Mouse (Mus musculus) midbrain, postnatal 0 days (tissue): ENCODE measurements around the gene Zdhhc17. TPM values are rescaled to one million over a fixed set of nuclear protein-coding genes. Genes with fewer than 3 reads are reported as not detected.

Source experiments
- ATAC-seq: fragments of 200-750 bp; cut with Nextera tagmentation; 2 replicates; pipeline ENCODE4 v1.8.0; 2017; ENCODE audit warnings: moderate number of reproducible peaks, mild to moderate bottlenecking, moderate TSS enrichment, moderate library complexity; ENCODE audit not compliant: low FRiP score
- DNase-seq: peaks from one replicate; pipeline ENCODE4 v3.0.0-alpha.2; 2015; ENCODE audit warnings: low spot score
- H3K27ac ChIP-seq: fragments of 300-500 bp; sonication (generic); 2 replicates; pipeline ENCODE4 v1.5.1; 2014; ENCODE audit warnings: low read depth, mild to moderate bottlenecking, low read length, mixed read lengths
- H3K27me3 ChIP-seq: fragments of 300-500 bp; sonication (generic); 2 replicates; pipeline ENCODE4 v1.6.1; 2014; ENCODE audit warnings: low read length, control low read depth, mixed read lengths; ENCODE audit not compliant: insufficient read depth
- H3K36me3 ChIP-seq: fragments of 300-500 bp; sonication (generic); 2 replicates; pipeline ENCODE4 v1.6.1; 2014; ENCODE audit warnings: low read length, control low read depth, mixed read lengths; ENCODE audit not compliant: insufficient read depth
- H3K4me1 ChIP-seq: fragments of 300-500 bp; sonication (generic); 2 replicates; pipeline ENCODE4 v1.6.1; 2014; ENCODE audit warnings: mild to moderate bottlenecking, control low read depth, antibody characterized with exemption, low read length, mixed read lengths; ENCODE audit not compliant: insufficient read depth
- H3K4me2 ChIP-seq: fragments of 300-500 bp; sonication (generic); 2 replicates; pipeline ENCODE4 v1.6.1; 2014; ENCODE audit warnings: low read depth, mild to moderate bottlenecking, low read length, mixed read lengths; ENCODE audit not compliant: poor library complexity, severe bottlenecking
- H3K4me3 ChIP-seq: fragments of 300-500 bp; sonication (generic); 2 replicates; pipeline ENCODE4 v1.5.1; 2014; ENCODE audit warnings: low read depth, mild to moderate bottlenecking, low read length, moderate library complexity
- H3K9ac ChIP-seq: fragments of 300-500 bp; sonication (generic); replicated peaks from 2 replicates; pipeline ENCODE4 v1.6.1; 2014; ENCODE audit warnings: mild to moderate bottlenecking, low read length, moderate library complexity, mixed read lengths; ENCODE audit not compliant: poor library complexity, severe bottlenecking
- H3K9me3 ChIP-seq: fragments of 300-500 bp; sonication (generic); 2 replicates; pipeline ENCODE4 v1.6.1; 2016; ENCODE audit warnings: low read length, control low read depth
- CTCF ChIP-seq: IDR thresholded peaks from 2 replicates; pipeline ENCODE4 v1.5.1; 2016; ENCODE audit warnings: antibody characterized with exemption, mild to moderate bottlenecking
- WGBS: fragments of 180-500 bp; shearing (Covaris S2); extraction: QIAGEN DNeasy Blood & Tissue Kit; methylation state at CpG from one replicate; pipeline ENCODE4 v1.1.7; 2014; 5-methylcytosine and 5-hydroxymethylcytosine counted together
- polyA plus RNA-seq: library from polyadenylated mRNA; unstranded; fragments of >200 nt; fragmentation: Nextera tagmentation; extraction: Ambion mirVana; gene quantifications from 2 replicates; pipeline ENCODE4 v1.2.1, GENCODE M21; 2015
- total RNA-seq: library from RNA; depleted of rRNA; stranded (reverse); fragments of >200 nt; gene quantifications from 2 replicates; pipeline ENCODE4 v1.2.3, GENCODE M21; 2014

The Zdhhc17 gene
- total and polyA plus RNA-seq, 2 experiments from 2014 or later = 44.8 to 60.9 TPM

- H3K4me3 ChIP-seq = no peak overlapping the region
- no peaks in the 10 kb centered on the region for H3K4me1 ChIP-seq
- no peak overlapping the region for H3K9ac ChIP-seq
- peaks cover 23% of the 10 kb centered on the region for H3K36me3 ChIP-seq
- no peaks in the 10 kb centered on the region for H3K9me3 ChIP-seq
- no peak overlapping the region for H3K4me2 ChIP-seq
- H3K27me3 ChIP-seq = no peaks in the 10 kb centered on the region
- no peak for DNase-seq
- ATAC-seq = no peak
- no peak for TF ChIP-seq CTCF
- 92% methylated on average over 8 of the region's 8 CpGs for WGBS
- no peak overlapping the region for H3K27ac ChIP-seq
Observed at GRCm38 (mm10) chr10:110959781-110960180, 50.2 kb downstream of the Zdhhc17 start.

- Histone ChIP-seq H3K9ac (no peak overlapping the region), H3K27me3 (no peaks in the 10 kb centered on the region), H3K36me3 (peaks cover 25% of the 10 kb centered on the region), H3K27ac (no peak overlapping the region), H3K4me1 (no peaks in the 10 kb centered on the region), H3K9me3 (no peaks in the 10 kb centered on the region), H3K4me2 (no peak overlapping the region), H3K4me3 (no peak overlapping the region)
- ATAC-seq (no peak), DNase-seq (no peak)
- no peak for TF ChIP-seq CTCF
- WGBS = 94% methylated on average over 6 of the region's 6 CpGs
Observed at GRCm38 (mm10) chr10:110958879-110959278, 51.1 kb downstream of the Zdhhc17 start.

GRCm38 (mm10) chr10:110952937-110953451 lies 56.9 kb downstream of the Zdhhc17 start:
- Histone ChIP-seq H3K27me3 (no peaks in the 10 kb centered on the region), H3K9me3 (no peaks in the 10 kb centered on the region), H3K4me1 (no peaks in the 10 kb centered on the region), H3K27ac (no peak overlapping the region), H3K9ac (no peak overlapping the region), H3K4me3 (no peak overlapping the region), H3K36me3 (peaks cover 19% of the 10 kb centered on the region), H3K4me2 (no peak overlapping the region)
- WGBS = 70% methylated on average over 9 of the region's 9 CpGs
- ATAC-seq (peak; percentile 54; the same call in 1 of the 2 replicates), DNase-seq (peak; percentile 87)
- no peak for TF ChIP-seq CTCF

- Histone ChIP-seq H3K4me3 (no peak overlapping the region), H3K27me3 (no peaks in the 10 kb centered on the region), H3K36me3 (peaks cover 21% of the 10 kb centered on the region), H3K4me2 (no peak overlapping the region), H3K27ac (no peak overlapping the region), H3K9ac (no peak overlapping the region), H3K9me3 (no peaks in the 10 kb centered on the region), H3K4me1 (no peaks in the 10 kb centered on the region)
- ATAC-seq (no peak), DNase-seq (no peak)
- 81% methylated on average over 8 of the region's 8 CpGs for WGBS
- no peak for TF ChIP-seq CTCF
Observed at GRCm38 (mm10) chr10:110952271-110952670, 57.7 kb downstream of the Zdhhc17 start.

- Histone ChIP-seq H3K4me1 (no peaks in the 10 kb centered on the region), H3K4me3 (no peak overlapping the region), H3K9me3 (no peaks in the 10 kb centered on the region), H3K4me2 (no peak overlapping the region), H3K27me3 (no peaks in the 10 kb centered on the region), H3K9ac (no peak overlapping the region), H3K27ac (no peak overlapping the region), H3K36me3 (peaks cover 21% of the 10 kb centered on the region)
- ATAC-seq (no peak), DNase-seq (no peak)
- TF ChIP-seq CTCF = no peak
- WGBS = 69% methylated on average over 4 of the region's 4 CpGs
Observed at GRCm38 (mm10) chr10:110951748-110952147, 58.2 kb downstream of the Zdhhc17 start.

- no peak overlapping the region for H3K9ac ChIP-seq
- TF ChIP-seq CTCF = no peak
- no peak overlapping the region for H3K27ac ChIP-seq
- H3K36me3 ChIP-seq = peaks cover 25% of the 10 kb centered on the region
- H3K4me3 ChIP-seq = no peak overlapping the region
- H3K4me1 ChIP-seq = no peaks in the 10 kb centered on the region
- H3K27me3 ChIP-seq = no peaks in the 10 kb centered on the region
- ATAC-seq = no peak
- 100% methylated on average over 1 of the region's 1 CpGs for WGBS
- no peaks in the 10 kb centered on the region for H3K9me3 ChIP-seq
- no peak overlapping the region for H3K4me2 ChIP-seq
- DNase-seq = no peak
Observed at GRCm38 (mm10) chr10:110951112-110951511, 58.8 kb downstream of the Zdhhc17 start.
